Mouse (Mus musculus): ENCODE results near the gene Nxnl1. TPM values are rescaled to one million over a fixed set of nuclear protein-coding genes. Genes with fewer than 3 reads are reported as not detected.

Nxnl1 gene
- polyA plus RNA-seq, 1 experiment from 2014 or later: 0.18 TPM

- WGBS: 85% methylated on average over 4 of the region's 4 CpGs
- peaks cover 19% of the 10 kb centered on the region for H3K4me1 ChIP-seq (ENCODE audit: control insufficient read depth, insufficient read depth, low read length)
- no peak for ATAC-seq (replicated peaks; ENCODE audit: extremely low read depth, insufficient read depth, low FRiP score)
- H3K4me2 ChIP-seq (ENCODE audit: low read depth, low read length): no peak overlapping the region
- H3K9ac ChIP-seq (ENCODE audit: low read length): no peak overlapping the region
- peaks cover 31% of the 10 kb centered on the region for H3K27me3 ChIP-seq (ENCODE audit: control insufficient read depth, insufficient read depth, low read length)
- H3K9me3 ChIP-seq (replicated peaks; ENCODE audit: control insufficient read depth, low read length): peaks cover 7% of the 10 kb centered on the region
- no peak overlapping the region for H3K4me3 ChIP-seq (ENCODE audit: low read length)
- 0 out of 2 replicates have a peak, but pooled peaks cover 2% of the 10 kb centered on the region for H3K36me3 ChIP-seq (ENCODE audit: control insufficient read depth, insufficient read depth)
- H3K27ac ChIP-seq (ENCODE audit: low read length): no peak overlapping the region
These were observed 2.4 kb downstream of the Nxnl1 start for GRCm38 (mm10) chr8:71563992-71564391.

- no peak overlapping the region for H3K27ac ChIP-seq (ENCODE audit: low read length)
- H3K9ac ChIP-seq (ENCODE audit: low read length): 0 out of 2 replicates have a peak overlapping the region, but pooled peaks have one; percentile 41
- H3K4me1 ChIP-seq (ENCODE audit: control insufficient read depth, insufficient read depth, low read length): peaks cover 19% of the 10 kb centered on the region
- H3K4me3 ChIP-seq (ENCODE audit: low read length): peak overlapping the region; percentile 27
- H3K36me3 ChIP-seq (ENCODE audit: control insufficient read depth, insufficient read depth): 0 out of 2 replicates have a peak, but pooled peaks cover 2% of the 10 kb centered on the region
- H3K9me3 ChIP-seq (replicated peaks; ENCODE audit: control insufficient read depth, low read length): peaks cover 7% of the 10 kb centered on the region
- peak; percentile 50; the same call in 1 of the 2 replicates for ATAC-seq (replicated peaks; ENCODE audit: extremely low read depth, insufficient read depth, low FRiP score)
- H3K4me2 ChIP-seq (ENCODE audit: low read depth, low read length): peak overlapping the region; percentile 59
- WGBS: 1% methylated on average over 33 of the region's 33 CpGs
- peaks cover 44% of the 10 kb centered on the region for H3K27me3 ChIP-seq (ENCODE audit: control insufficient read depth, insufficient read depth, low read length)
These were observed 3.6 kb downstream of the Nxnl1 start for GRCm38 (mm10) chr8:71562751-71563150.

- no peak for ATAC-seq (replicated peaks; ENCODE audit: extremely low read depth, insufficient read depth, low FRiP score)
- Histone ChIP-seq H3K4me3 (ENCODE audit: low read length) (no peak overlapping the region), H3K4me1 (ENCODE audit: control insufficient read depth, insufficient read depth, low read length) (peaks cover 19% of the 10 kb centered on the region), H3K27me3 (ENCODE audit: control insufficient read depth, insufficient read depth, low read length) (peaks cover 57% of the 10 kb centered on the region), H3K36me3 (ENCODE audit: control insufficient read depth, insufficient read depth) (0 out of 2 replicates have a peak, but pooled peaks cover 2% of the 10 kb centered on the region), H3K4me2 (ENCODE audit: low read depth, low read length) (no peak overlapping the region), H3K27ac (ENCODE audit: low read length) (no peak overlapping the region), H3K9ac (ENCODE audit: low read length) (no peak overlapping the region), H3K9me3 (replicated peaks; ENCODE audit: control insufficient read depth, low read length) (peaks cover 7% of the 10 kb centered on the region)
- WGBS: 2% methylated on average over 15 of the region's 15 CpGs
These were observed 5.0 kb downstream of the Nxnl1 start for GRCm38 (mm10) chr8:71561401-71561800.

GRCm38 (mm10) chr8:71560765-71561164 lies 5.6 kb downstream of the Nxnl1 start:
- no peak for ATAC-seq (replicated peaks; ENCODE audit: extremely low read depth, insufficient read depth, low FRiP score)
- Histone ChIP-seq H3K9ac (ENCODE audit: low read length) (no peak overlapping the region), H3K4me2 (ENCODE audit: low read depth, low read length) (no peak overlapping the region), H3K27me3 (ENCODE audit: control insufficient read depth, insufficient read depth, low read length) (peaks cover 60% of the 10 kb centered on the region), H3K36me3 (ENCODE audit: control insufficient read depth, insufficient read depth) (0 out of 2 replicates have a peak, but pooled peaks cover 2% of the 10 kb centered on the region), H3K27ac (ENCODE audit: low read length) (no peak overlapping the region), H3K9me3 (replicated peaks; ENCODE audit: control insufficient read depth, low read length) (peaks cover 7% of the 10 kb centered on the region), H3K4me3 (ENCODE audit: low read length) (no peak overlapping the region), H3K4me1 (ENCODE audit: control insufficient read depth, insufficient read depth, low read length) (peaks cover 19% of the 10 kb centered on the region)
- whole genome bisulfite sequencing: 77% methylated on average over 5 of the region's 5 CpGs

DNA sequence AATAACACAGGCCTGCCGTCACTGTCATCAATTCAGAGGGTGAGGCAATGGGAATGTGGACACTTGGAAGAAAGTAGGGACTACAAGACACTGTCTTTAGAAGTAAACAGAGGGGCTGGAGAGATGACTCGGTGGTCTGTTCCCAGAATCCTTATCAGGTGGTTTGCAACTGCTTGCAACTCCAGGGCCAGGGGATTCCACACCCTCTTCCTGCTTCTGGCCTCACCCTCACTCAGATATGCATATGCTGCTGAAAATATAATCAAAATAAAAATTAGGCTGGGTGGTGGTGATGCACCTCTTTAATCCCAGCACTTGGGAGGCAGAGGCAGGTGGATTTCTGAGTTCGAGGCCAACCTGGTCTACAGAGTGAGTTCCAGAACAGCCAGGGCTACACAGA lies 6.3 kb downstream of the Nxnl1 start:
- no peak overlapping the region for H3K9ac ChIP-seq (ENCODE audit: low read length)
- 0 out of 2 replicates have a peak, but pooled peaks cover 2% of the 10 kb centered on the region for H3K36me3 ChIP-seq (ENCODE audit: control insufficient read depth, insufficient read depth)
- no peak overlapping the region for H3K27ac ChIP-seq (ENCODE audit: low read length)
- no peak overlapping the region for H3K4me3 ChIP-seq (ENCODE audit: low read length)
- 66% methylated on average over 3 of the region's 3 CpGs for WGBS
- peaks cover 60% of the 10 kb centered on the region for H3K27me3 ChIP-seq (ENCODE audit: control insufficient read depth, insufficient read depth, low read length)
- H3K4me1 ChIP-seq (ENCODE audit: control insufficient read depth, insufficient read depth, low read length): peaks cover 19% of the 10 kb centered on the region
- no peak overlapping the region for H3K4me2 ChIP-seq (ENCODE audit: low read depth, low read length)
- no peak for ATAC-seq (replicated peaks; ENCODE audit: extremely low read depth, insufficient read depth, low FRiP score)
- peaks cover 7% of the 10 kb centered on the region for H3K9me3 ChIP-seq (replicated peaks; ENCODE audit: control insufficient read depth, low read length)

DNA sequence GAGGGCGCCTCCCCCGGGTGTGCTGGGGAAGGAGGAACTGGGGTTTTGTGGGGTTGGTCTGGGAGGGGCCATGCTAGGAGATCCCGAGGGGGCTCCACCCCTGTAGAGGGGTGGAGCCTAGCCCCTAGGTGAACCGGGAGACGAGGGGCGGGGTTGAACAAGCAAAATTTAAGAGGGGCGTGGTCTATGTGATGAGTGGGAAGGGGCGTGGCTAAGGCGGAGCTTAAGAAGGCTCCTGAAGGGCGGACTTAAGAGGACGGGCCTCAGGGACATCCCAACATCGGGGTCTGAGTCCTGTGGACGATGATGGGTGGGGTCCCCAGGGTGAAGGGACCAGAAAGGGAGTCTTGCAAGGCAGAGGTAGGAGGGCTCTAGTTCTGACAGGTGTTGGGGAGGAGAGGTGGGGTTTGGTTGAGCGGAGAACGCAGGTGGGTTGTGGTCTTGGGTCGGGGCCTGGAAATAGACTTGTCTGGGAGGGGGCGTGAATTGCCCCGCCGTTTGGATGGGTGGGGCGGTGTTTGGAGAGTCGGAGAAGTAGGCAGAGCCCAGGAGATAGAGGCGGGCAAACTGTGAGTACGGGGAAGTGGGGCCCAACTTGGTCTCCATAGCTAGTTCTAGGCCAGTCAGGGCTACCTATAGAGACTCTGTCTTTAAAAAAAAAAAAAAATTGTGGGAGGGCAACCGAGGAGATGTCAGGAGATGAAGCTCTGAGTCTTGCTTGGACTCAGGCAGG lies 7.3 kb downstream of the Nxnl1 start:
- H3K4me1 ChIP-seq (ENCODE audit: control insufficient read depth, insufficient read depth, low read length): peaks cover 19% of the 10 kb centered on the region
- 2% methylated on average over 24 of the region's 24 CpGs for WGBS
- H3K4me2 ChIP-seq (ENCODE audit: low read depth, low read length): peak overlapping the region; percentile 62
- H3K9ac ChIP-seq (ENCODE audit: low read length): peak overlapping the region; percentile 59
- H3K4me3 ChIP-seq (ENCODE audit: low read length): peak overlapping the region; percentile 44
- no peak overlapping the region for H3K27ac ChIP-seq (ENCODE audit: low read length)
- 0 out of 2 replicates have a peak, but pooled peaks cover under 1% of the 10 kb centered on the region for H3K36me3 ChIP-seq (ENCODE audit: control insufficient read depth, insufficient read depth)
- H3K27me3 ChIP-seq (ENCODE audit: control insufficient read depth, insufficient read depth, low read length): peaks cover 60% of the 10 kb centered on the region
- ATAC-seq (replicated peaks; ENCODE audit: extremely low read depth, insufficient read depth, low FRiP score): peak; percentile 10; the same call in 1 of the 2 replicates
- H3K9me3 ChIP-seq (replicated peaks; ENCODE audit: control insufficient read depth, low read length): peaks cover 3% of the 10 kb centered on the region

- H3K9me3 ChIP-seq (replicated peaks; ENCODE audit: control insufficient read depth, low read length): no peaks in the 10 kb centered on the region
- no peak for ATAC-seq (replicated peaks; ENCODE audit: extremely low read depth, insufficient read depth, low FRiP score)
- H3K4me2 ChIP-seq (ENCODE audit: low read depth, low read length): peak within 1 kb of the TSS; percentile 62
- peaks cover 60% of the 10 kb centered on the region for H3K27me3 ChIP-seq (ENCODE audit: control insufficient read depth, insufficient read depth, low read length)
- no peak within 1 kb of the TSS for H3K27ac ChIP-seq (ENCODE audit: low read length)
- WGBS: 3% methylated on average over 70 of the region's 70 CpGs
- no peaks in the 10 kb centered on the region for H3K36me3 ChIP-seq (ENCODE audit: control insufficient read depth, insufficient read depth)
- H3K9ac ChIP-seq (ENCODE audit: low read length): peak within 1 kb of the TSS; percentile 59
- H3K4me3 ChIP-seq (ENCODE audit: low read length): peak within 1 kb of the TSS; percentile 44
- peaks cover 19% of the 10 kb centered on the region for H3K4me1 ChIP-seq (ENCODE audit: control insufficient read depth, insufficient read depth, low read length)
These were observed 8.1 kb downstream of the Nxnl1 start, which contains the start of gene Tmem221 for GRCm38 (mm10) chr8:71558071-71558957. Gene Tmem221, minus strand, starts transcription at chr8:71558871.

DNA sequence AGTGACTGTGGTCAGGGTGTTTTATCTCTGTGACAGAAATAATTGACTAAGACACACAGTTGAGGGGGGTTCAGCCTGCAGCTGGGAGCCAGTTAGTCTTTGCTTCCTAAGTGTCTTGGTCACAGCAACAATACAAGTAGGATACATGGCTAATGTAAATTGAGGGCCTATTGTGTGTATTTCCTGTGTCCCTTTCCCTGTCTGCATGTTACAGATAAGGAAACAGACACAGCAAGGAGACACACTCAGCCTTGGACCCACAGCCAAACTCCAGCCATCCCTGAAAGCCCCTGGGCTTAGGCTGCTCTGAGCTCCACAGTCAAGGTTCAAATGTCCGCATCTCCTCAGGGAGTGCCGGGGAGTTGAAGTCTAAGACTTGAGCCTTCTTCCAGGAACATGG lies 11.8 kb downstream of the Nxnl1 start:
- H3K9me3 ChIP-seq (replicated peaks; ENCODE audit: control insufficient read depth, low read length): no peaks in the 10 kb centered on the region
- no peak overlapping the region for H3K4me2 ChIP-seq (ENCODE audit: low read depth, low read length)
- ATAC-seq (replicated peaks; ENCODE audit: extremely low read depth, insufficient read depth, low FRiP score): no peak
- no peak overlapping the region for H3K9ac ChIP-seq (ENCODE audit: low read length)
- H3K4me1 ChIP-seq (ENCODE audit: control insufficient read depth, insufficient read depth, low read length): peaks cover 12% of the 10 kb centered on the region
- 57% methylated on average over 2 of the region's 2 CpGs for WGBS
- H3K36me3 ChIP-seq (ENCODE audit: control insufficient read depth, insufficient read depth): no peaks in the 10 kb centered on the region
- H3K27ac ChIP-seq (ENCODE audit: low read length): no peak overlapping the region
- peaks cover 35% of the 10 kb centered on the region for H3K27me3 ChIP-seq (ENCODE audit: control insufficient read depth, insufficient read depth, low read length)
- no peak overlapping the region for H3K4me3 ChIP-seq (ENCODE audit: low read length)

Measured in heart, embryonic 16.5 days (tissue).